ENCODE assay signal across 8 mouse cellular contexts in the genomic region with DNA sequence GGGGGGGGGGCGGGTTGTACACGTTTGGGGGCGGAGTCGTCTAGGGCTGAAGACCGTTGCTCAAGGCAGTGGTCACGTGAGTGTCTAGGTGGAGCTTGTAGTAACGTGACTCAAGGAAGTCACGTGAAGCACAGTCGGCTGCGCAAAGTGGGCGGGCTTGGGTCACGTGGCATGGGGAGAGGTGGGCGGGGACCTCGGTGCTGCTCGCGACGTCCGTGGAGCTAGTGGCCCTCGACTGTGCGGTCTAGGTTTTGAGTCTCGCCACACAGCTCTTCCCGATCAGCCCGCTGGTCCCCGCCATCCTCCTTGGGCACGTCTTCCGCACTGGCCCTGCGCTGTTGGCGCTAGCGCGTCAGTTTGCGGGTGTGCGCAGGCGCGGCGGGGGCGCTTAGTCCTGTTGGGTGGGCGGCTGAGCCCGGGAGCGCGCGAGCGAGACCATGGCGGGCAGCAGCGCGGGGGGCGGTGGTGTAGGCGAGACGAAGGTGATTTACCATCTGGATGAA. TPM values are rescaled to one million over a fixed set of nuclear protein-coding genes. Genes with fewer than 3 reads are reported as not detected.
A peak's percentile ranks its signal among the peaks of the same experiment; 100 is the strongest.
DNase-seq lines count a peak whose midpoint lies in the region; ATAC-seq lines count a peak whose summit lies in the region.

A gene (plus strand): TSS at position 200 of the 503 bp plus-strand sequence.

- peak within 1 kb of the TSS; percentile 98 for H3K27ac ChIP-seq in hindbrain, embryonic 16.5 days (ENCODE audit: low read depth, low read length)

- H3K9me3 ChIP-seq in hindbrain, embryonic 16.5 days (ENCODE audit: control insufficient read depth, low read length): no peaks in the 10 kb centered on the region

- H3K4me1 ChIP-seq in hindbrain, embryonic 16.5 days (ENCODE audit: control insufficient read depth, insufficient read depth, low read depth, low read length): peaks cover 34% of the 10 kb centered on the region

- WGBS in hindbrain, embryonic 16.5 days: under 1% methylated on average over 48 of the region's 48 CpGs

- H3K4me3 ChIP-seq in hindbrain, embryonic 16.5 days (ENCODE audit: low read length): peak within 1 kb of the TSS; percentile 75

- no peaks in the 10 kb centered on the region for H3K27me3 ChIP-seq in hindbrain, embryonic 16.5 days (replicated peaks; ENCODE audit: control insufficient read depth, insufficient read depth, low read length)

- peaks cover 22% of the 10 kb centered on the region for H3K36me3 ChIP-seq in hindbrain, embryonic 16.5 days (ENCODE audit: control insufficient read depth, insufficient read depth, low read length)

- H3K9ac ChIP-seq in hindbrain, embryonic 16.5 days (ENCODE audit: low read depth, low read length): peak within 1 kb of the TSS; percentile 90

- H3K4me2 ChIP-seq in hindbrain, embryonic 16.5 days (ENCODE audit: low read length): peak within 1 kb of the TSS; percentile 95

- peak; percentile 70 for ATAC-seq in hindbrain, embryonic 16.5 days
- peak; percentile 44 for ATAC-seq in megakaryocyte progenitor cell, adult 5-6 weeks (replicated peaks; ENCODE audit: poor library complexity)

- peak; percentile 100 for DNase-seq in ZHBTc4 (ENCODE audit: low read depth, low spot score)
- DNase-seq in cerebellum, postnatal 4 days (ENCODE audit: low spot score in 2 of 2): peak; percentile 76 to 88
- DNase-seq in gastrocnemius, adult 18-20 months (ENCODE audit: low spot score): peak; percentile 92
- DNase-seq in left cerebral cortex, adult 9 months (ENCODE audit: low spot score in 2 of 2): peak; percentile 86 to 91
- peak; percentile 91 for DNase-seq in right cerebral cortex, postnatal 14 days
- DNase-seq in urinary bladder, postnatal 36 days (ENCODE audit: low spot score in 2 of 2): peak; percentile 78 to 92

RNA-seq across cellular contexts. Expression of the gene that starts here (rescaled TPM):
- 1 to 10 TPM; 3.5 to 4.3 TPM for total RNA-seq in gastrocnemius, adult 18-20 months (2021)
- polyA plus RNA-seq in hindbrain, embryonic 16.5 days (2015; fragmentation: Nextera tagmentation; extraction: Ambion mirVana): 21.0 and 25.4 TPM in 2 replicates
- total RNA-seq in megakaryocyte progenitor cell, adult 5-6 weeks (2015): 9.5 and 9.8 TPM in 2 replicates
- total RNA-seq in megakaryocyte progenitor cell, adult 5-6 weeks (2017): 9.5 and 14.7 TPM in 2 replicates

Comparison
In these comparisons a context has a peak if more than half of its experiments do, and no peak if none do; other contexts are left out.
1. Peak in every context shown above with its lines: DNase-seq, ATAC-seq, H3K4me3 ChIP-seq and H3K27ac ChIP-seq.